Mouse (Mus musculus): Measurements from ENCODE around the gene Exoc6. TPM values are rescaled to one million over a fixed set of nuclear protein-coding genes. Genes with fewer than 3 reads are reported as not detected.
"Not testable (repeated sequence)": the region's sequence is repeated elsewhere in the genome, so short reads cannot be mapped to it uniquely, and the experiment has no call there.

Exoc6 gene
- polyA plus RNA-seq, 1 experiment from 2014 or later, result 4.3 TPM

DNA sequence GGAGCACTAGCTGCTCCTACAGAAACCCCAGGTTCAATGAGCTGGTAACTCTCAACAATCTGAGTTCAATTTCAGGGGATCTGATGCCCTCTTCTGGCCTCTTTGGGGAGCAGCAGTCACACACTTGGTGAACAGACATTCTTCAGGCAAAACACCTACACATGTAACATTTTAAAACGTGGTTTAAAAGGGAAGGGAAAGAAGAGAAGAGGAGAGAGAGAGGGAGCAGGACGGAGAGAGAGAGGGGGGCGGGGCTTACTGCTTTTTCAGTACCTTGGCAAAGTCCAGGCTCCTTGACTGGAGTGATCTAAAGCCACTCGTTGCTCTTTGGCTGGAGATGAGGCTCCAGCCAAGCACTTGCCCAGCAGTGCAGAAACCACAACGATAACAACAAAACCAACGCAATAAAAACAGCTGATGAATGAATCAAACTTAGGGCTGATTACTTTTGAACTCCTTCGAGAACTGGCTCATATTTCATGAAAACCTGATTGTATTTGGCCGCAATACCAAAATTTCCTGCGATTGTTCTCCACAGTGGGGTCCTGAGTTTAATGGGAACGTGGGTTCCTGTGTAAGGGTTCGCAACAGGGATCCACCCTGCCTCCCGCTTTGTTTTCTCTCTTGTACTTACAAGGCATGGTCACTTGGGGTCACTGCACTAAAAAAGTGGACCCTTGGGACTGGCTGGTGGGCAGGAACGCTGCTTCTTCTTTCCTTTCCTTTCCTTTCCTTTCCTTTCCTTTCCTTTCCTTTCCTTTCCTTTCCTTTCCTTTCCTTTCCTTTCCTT lies 6.5 kb upstream of the Exoc6 start:
- H3K27ac ChIP-seq, result no peak overlapping the region
- ATAC-seq (ENCODE audit: insufficient number of reproducible peaks, insufficient read depth, low FRiP score, low TSS enrichment, low read depth), result no peak
- H3K9ac ChIP-seq, result no peak overlapping the region
- H3K9me3 ChIP-seq, result no peaks in the 10 kb centered on the region
- 58% methylated on average over 13 of the region's 13 CpGs for WGBS
- peaks cover 13% of the 10 kb centered on the region for H3K27me3 ChIP-seq
- no peak overlapping the region for H3K4me3 ChIP-seq
- no peaks in the 10 kb centered on the region for H3K36me3 ChIP-seq
- H3K4me1 ChIP-seq, result no peaks in the 10 kb centered on the region
- no peak overlapping the region for H3K4me2 ChIP-seq

DNA sequence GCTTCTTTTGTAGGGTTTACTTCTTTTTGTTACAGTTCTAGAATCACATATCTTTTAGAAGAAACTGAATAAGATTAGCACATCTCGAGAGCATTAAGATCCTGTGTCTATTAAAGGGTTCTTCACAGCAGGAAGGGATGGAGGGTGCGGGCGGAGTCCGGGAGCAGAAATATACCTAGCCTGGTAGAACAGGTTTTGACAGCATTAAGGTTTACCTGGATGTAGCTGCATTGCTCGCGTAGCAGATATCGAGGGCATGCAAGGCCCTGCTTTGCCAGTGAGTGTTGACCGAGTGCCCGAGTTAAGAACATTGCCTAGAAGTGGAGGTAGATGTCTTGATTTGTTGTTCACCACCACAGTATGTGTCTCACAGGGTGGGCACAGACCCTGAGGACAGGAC lies 5.7 kb upstream of the Exoc6 start:
- Histone ChIP-seq H3K27ac (no peak overlapping the region), H3K27me3 (peaks cover 21% of the 10 kb centered on the region), H3K9ac (no peak overlapping the region), H3K4me2 (no peak overlapping the region), H3K36me3 (no peaks in the 10 kb centered on the region), H3K4me1 (no peaks in the 10 kb centered on the region), H3K4me3 (no peak overlapping the region), H3K9me3 (no peaks in the 10 kb centered on the region)
- ATAC-seq (ENCODE audit: insufficient number of reproducible peaks, insufficient read depth, low FRiP score, low TSS enrichment, low read depth), result no peak
- 89% methylated on average over 9 of the region's 9 CpGs for WGBS

GRCm38 (mm10) chr19:37545231-37545630 lies 5.0 kb upstream of the Exoc6 start:
- H3K36me3 ChIP-seq, result no peaks in the 10 kb centered on the region
- H3K27ac ChIP-seq, result no peak overlapping the region
- no peak overlapping the region for H3K4me3 ChIP-seq
- no peak overlapping the region for H3K4me2 ChIP-seq
- H3K27me3 ChIP-seq, result peaks cover 22% of the 10 kb centered on the region
- 65% methylated on average over 3 of the region's 3 CpGs for WGBS
- no peak overlapping the region for H3K9ac ChIP-seq
- H3K9me3 ChIP-seq, result no peaks in the 10 kb centered on the region
- ATAC-seq (ENCODE audit: insufficient number of reproducible peaks, insufficient read depth, low FRiP score, low TSS enrichment, low read depth), result no peak
- H3K4me1 ChIP-seq, result no peaks in the 10 kb centered on the region

DNA sequence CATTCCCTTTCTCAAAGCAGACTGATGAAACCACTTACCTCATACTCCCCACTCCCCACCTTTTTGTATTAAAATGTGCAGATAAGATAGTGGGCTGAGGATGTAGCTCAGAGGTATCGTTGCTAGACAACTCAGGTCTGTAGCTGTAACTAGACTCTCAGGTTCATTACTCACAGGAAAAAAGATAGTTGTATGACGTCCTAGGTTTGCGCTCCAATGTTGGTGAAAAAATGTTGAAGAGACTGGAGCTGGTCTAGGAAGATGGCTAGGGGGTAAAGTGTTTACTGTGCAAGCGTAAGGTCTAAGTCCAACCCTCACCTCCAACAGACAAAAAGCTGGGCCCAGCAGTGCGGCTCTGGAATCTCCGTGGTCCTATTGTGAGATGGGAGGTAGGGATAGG lies 4.5 kb upstream of the Exoc6 start:
- Histone ChIP-seq H3K36me3 (no peaks in the 10 kb centered on the region), H3K4me1 (peaks cover 1% of the 10 kb centered on the region; the same call in 1 of the 2 replicates), H3K4me2 (no peak overlapping the region), H3K9me3 (no peaks in the 10 kb centered on the region), H3K27me3 (peaks cover 25% of the 10 kb centered on the region), H3K4me3 (no peak overlapping the region), H3K27ac (no peak overlapping the region), H3K9ac (no peak overlapping the region)
- 84% methylated on average over 6 of the region's 6 CpGs for WGBS
- no peak for ATAC-seq (ENCODE audit: insufficient number of reproducible peaks, insufficient read depth, low FRiP score, low TSS enrichment, low read depth)

- H3K27me3 ChIP-seq, result peaks cover 31% of the 10 kb centered on the region
- no peaks in the 10 kb centered on the region for H3K36me3 ChIP-seq
- H3K4me3 ChIP-seq, result no peak overlapping the region
- no peak for ATAC-seq (ENCODE audit: insufficient number of reproducible peaks, insufficient read depth, low FRiP score, low TSS enrichment, low read depth)
- no peak overlapping the region for H3K4me2 ChIP-seq
- H3K9me3 ChIP-seq, result no peaks in the 10 kb centered on the region
- H3K27ac ChIP-seq, result no peak overlapping the region
- 72% methylated on average over 4 of the region's 4 CpGs for WGBS
- peaks cover 3% of the 10 kb centered on the region; the same call in 1 of the 2 replicates for H3K4me1 ChIP-seq
- no peak overlapping the region for H3K9ac ChIP-seq
Observed at GRCm38 (mm10) chr19:37546776-37547175, 3.4 kb upstream of the Exoc6 start.

DNA sequence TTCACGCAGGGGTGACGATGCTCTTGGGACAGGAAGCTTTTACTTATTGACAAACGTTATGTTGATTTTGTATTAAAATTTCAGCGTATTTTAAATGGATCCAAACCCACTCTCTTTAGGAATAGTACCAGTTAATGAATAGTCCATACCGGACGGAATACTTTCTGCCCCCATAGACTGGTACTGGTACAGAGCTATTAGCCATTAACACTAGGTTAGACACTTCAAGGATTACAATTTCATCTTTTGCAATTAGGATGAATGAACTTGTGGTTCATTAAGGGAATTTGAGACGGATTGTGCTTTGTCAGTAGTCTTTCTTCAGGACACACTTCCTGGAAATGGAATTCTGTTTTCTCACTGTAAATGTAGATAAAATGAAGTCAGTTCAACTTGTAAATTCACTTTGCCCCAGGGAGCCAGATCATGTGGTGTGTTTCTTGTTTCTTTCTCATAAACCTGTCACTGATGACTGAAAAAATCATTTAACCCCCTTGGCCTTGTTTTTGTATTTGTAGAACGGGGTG lies 885 bp downstream of the Exoc6 start:
- 17% methylated on average over 8 of the region's 8 CpGs for WGBS
- Histone ChIP-seq H3K4me1 (peaks cover 3% of the 10 kb centered on the region; the same call in 1 of the 2 replicates), H3K4me2 (peak overlapping the region; percentile 99), H3K9ac (peak overlapping the region; percentile 73), H3K27me3 (peaks cover 38% of the 10 kb centered on the region), H3K4me3 (peak overlapping the region; percentile 78), H3K36me3 (no peaks in the 10 kb centered on the region), H3K27ac (no peak overlapping the region), H3K9me3 (no peaks in the 10 kb centered on the region)
- ATAC-seq (ENCODE audit: insufficient number of reproducible peaks, insufficient read depth, low FRiP score, low TSS enrichment, low read depth), result no peak

- WGBS, result 84% methylated on average over 11 of the region's 11 CpGs
- no peaks in the 10 kb centered on the region for H3K36me3 ChIP-seq
- H3K27me3 ChIP-seq, result peaks cover 25% of the 10 kb centered on the region
- no peak overlapping the region for H3K27ac ChIP-seq
- H3K4me3 ChIP-seq, result no peak overlapping the region
- ATAC-seq (ENCODE audit: insufficient number of reproducible peaks, insufficient read depth, low FRiP score, low TSS enrichment, low read depth), result no peak
- H3K4me2 ChIP-seq, result no peak overlapping the region
- no peak overlapping the region for H3K9ac ChIP-seq
- H3K9me3 ChIP-seq, result no peaks in the 10 kb centered on the region
- peaks cover 3% of the 10 kb centered on the region; the same call in 1 of the 2 replicates for H3K4me1 ChIP-seq
Observed at GRCm38 (mm10) chr19:37553376-37554265, 3.4 kb downstream of the Exoc6 start.

DNA sequence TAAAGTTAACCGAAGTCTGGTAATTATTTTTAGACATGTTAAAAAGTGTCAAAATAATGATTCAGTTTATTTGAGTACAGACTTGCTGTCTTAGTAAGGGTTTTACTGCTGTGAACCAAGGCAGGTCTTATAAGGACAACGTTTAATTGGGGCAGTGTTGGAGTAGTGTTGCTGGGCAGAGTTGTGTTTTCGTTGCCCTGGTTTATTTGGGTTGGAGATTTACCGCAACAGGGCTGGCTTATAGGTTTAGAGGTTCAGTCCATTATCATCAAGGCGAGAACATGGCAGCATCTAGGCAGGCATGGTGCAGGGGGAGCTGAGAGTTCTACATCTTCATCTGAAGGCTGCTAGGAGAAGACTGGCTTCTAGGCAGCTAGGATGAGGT lies 4.0 kb downstream of the Exoc6 start:
- H3K4me1 ChIP-seq; H3K4me2 ChIP-seq; ATAC-seq (ENCODE audit: insufficient number of reproducible peaks, insufficient read depth, low FRiP score, low TSS enrichment, low read depth); H3K9me3 ChIP-seq; H3K36me3 ChIP-seq; H3K9ac ChIP-seq; H3K27ac ChIP-seq; H3K4me3 ChIP-seq: not testable (repeated sequence)
- 86% methylated on average over 5 of the region's 5 CpGs for WGBS
- H3K27me3 ChIP-seq, result peaks cover 19% of the 10 kb centered on the region

DNA sequence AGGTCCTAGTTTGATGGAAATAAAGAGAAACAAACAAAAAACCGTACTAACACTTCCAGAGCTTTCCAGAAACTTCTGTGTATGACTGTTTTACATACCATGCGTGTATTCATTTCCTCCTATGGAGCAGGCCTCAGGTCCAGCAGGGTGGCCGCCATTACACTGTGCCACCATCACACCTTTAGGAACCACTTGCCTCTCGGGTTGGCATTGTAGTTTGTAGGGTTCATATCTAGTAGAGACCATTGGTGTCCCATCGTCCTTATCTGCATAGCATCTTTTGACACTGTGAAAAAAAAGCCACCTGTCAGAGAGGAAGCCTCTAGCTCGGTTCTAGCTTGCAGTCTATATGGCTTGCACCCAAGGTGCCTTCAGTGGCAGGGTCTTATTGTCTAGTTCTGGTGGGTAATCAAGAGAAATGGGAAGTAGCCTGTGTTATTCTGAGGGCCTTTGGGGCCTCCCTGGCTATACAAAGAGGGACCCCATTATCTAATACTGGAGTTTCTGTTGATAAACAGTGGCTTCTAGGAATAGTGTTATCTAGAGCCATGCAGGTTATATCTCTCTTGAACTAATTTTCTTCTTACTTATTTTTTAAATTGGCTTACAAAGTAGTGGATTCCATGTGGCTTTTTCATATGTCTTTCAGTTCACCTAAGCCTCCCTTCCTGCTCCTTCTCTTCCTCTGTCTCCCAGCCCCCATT lies 5.8 kb downstream of the Exoc6 start:
- H3K9ac ChIP-seq, result no peak overlapping the region
- H3K27ac ChIP-seq, result no peak overlapping the region
- H3K4me3 ChIP-seq, result no peak overlapping the region
- no peak for ATAC-seq (ENCODE audit: insufficient number of reproducible peaks, insufficient read depth, low FRiP score, low TSS enrichment, low read depth)
- no peak overlapping the region for H3K4me2 ChIP-seq
- H3K9me3 ChIP-seq, result no peaks in the 10 kb centered on the region
- H3K4me1 ChIP-seq, result peaks cover 11% of the 10 kb centered on the region
- WGBS, result 86% methylated on average over 6 of the region's 6 CpGs
- H3K36me3 ChIP-seq, result no peaks in the 10 kb centered on the region
- H3K27me3 ChIP-seq, result peaks cover 9% of the 10 kb centered on the region; the same call in 1 of the 2 replicates

DNA sequence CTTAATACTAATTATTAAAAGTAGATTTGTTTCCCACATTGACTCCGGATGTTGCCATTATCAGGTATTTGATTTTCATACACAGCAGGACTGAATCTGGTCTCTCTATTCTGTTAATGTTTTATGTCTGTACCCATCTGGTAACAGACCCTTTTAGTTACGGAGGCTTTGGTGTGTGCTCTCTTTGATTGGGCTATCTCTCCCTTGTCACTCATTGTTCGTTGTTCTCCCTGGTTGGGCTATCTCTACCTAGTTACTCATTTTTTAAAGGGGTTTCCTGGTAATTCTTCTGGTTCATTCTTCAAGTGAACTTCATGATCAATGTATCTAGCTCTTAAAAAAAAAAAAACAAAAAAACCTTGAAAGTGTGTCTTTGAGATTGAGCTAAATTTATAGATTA lies 7.7 kb downstream of the Exoc6 start:
- 72% methylated on average over 3 of the region's 3 CpGs for WGBS
- Histone ChIP-seq H3K9ac (no peak overlapping the region), H3K4me1 (peaks cover 11% of the 10 kb centered on the region), H3K36me3 (no peaks in the 10 kb centered on the region), H3K27ac (no peak overlapping the region), H3K9me3 (no peaks in the 10 kb centered on the region), H3K4me3 (no peak overlapping the region), H3K27me3 (no peaks in the 10 kb centered on the region), H3K4me2 (no peak overlapping the region)
- no peak for ATAC-seq (ENCODE audit: insufficient number of reproducible peaks, insufficient read depth, low FRiP score, low TSS enrichment, low read depth)

Measured in embryonic facial prominence, embryonic 13.5 days (tissue).